Mouse (Mus musculus) stomach, postnatal 0 days (tissue): Measurements from ENCODE around the gene Gatad2a.

ENCODE experiments used
- CTCF ChIP-seq: IDR thresholded peaks from 2 replicates; pipeline ENCODE4 v1.5.1; 2016; ENCODE audit warnings: antibody characterized with exemption, low read depth, mild to moderate bottlenecking, moderate library complexity
- EP300 ChIP-seq: optimal IDR thresholded peaks from 2 replicates; pipeline ENCODE3; 2016; ENCODE audit warnings: antibody characterized with exemption

- TF ChIP-seq CTCF (no peak), EP300 (no peak)
Measured at GRCm38 (mm10) chr8:70030255-70030654, 34.1 kb upstream of the Gatad2a start.
